Mouse (Mus musculus) spleen, postnatal 10 days (tissue): ENCODE results near the gene Olfr823.
"Not testable (repeated sequence)": the region's sequence is repeated elsewhere in the genome, so short reads cannot be mapped to it uniquely, and the experiment has no call there.

Source experiments
- DNase-seq, 2 experiments: peaks; one replicate each; pipeline ENCODE4 v3.0.0; 2021 to 2022; ENCODE audit warnings: low spot score in 2 of 2

The Olfr823 gene

GRCm38 (mm10) chr10:130115283-130115682, at the start of gene Olfr823:
Gene Olfr823, minus strand, starts transcription at chr10:130115383.
- DNase-seq: not testable (repeated sequence)

DNA sequence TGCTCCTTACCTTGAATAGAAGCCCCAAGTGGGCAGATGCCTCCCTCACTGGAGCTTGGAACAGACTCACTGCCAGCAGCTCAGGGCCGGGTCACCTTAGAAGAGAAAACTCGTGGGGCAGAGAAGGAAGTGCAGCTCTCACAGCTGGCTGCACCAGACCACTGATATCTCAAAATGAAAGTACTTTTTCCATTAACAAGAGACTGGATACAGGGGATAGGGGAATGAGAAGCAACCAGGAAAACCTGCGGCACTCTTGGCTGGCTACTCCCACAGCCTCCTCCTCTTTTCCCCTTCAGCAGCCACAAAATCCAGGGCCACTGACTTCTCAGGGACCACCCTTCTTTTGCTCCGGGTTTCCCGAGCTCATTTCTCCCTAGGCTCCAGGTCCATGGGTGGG, 28.9 kb upstream of the Olfr823 start:
- no peak for DNase-seq

DNA sequence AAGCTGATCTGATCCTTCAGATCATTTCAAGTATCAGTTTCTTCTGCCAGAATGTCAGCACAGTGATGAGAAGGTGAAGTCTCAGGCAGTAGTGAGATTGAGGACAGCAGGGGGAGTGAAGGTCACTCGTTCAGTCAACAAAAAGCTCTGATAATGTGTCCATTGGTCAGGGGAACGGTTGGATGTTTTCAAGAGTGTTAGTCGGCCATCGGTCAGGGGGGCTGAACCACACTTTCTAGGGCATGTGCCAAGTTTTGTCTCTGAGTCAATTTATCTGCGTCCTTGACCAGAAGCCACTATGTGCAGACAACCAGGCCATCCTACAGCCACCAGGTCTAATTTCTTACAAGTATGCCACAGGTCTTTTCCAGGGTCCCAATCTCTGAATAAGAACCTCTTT, 27.3 kb upstream of the Olfr823 start:
- not testable (repeated sequence) for DNase-seq

DNA sequence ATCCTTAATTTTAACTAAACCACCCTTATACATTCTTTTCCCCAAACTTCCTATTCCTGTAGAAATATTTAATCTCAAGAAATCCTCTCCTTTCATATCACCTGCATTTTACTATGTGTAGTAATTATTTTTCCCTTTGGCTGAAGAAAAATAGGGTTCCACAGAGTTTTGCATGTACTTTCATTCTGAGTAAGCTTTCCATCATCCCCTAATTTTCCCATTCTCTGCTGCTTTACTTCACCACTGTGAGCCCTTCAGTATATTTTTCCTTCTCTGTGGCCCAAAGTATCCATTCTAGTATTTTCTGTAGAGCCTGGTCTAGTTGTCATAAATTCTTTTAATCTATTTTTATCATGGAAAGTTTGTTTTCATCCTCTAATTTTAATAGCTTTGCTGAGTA, 19.6 kb upstream of the Olfr823 start:
- no peak for DNase-seq

DNA sequence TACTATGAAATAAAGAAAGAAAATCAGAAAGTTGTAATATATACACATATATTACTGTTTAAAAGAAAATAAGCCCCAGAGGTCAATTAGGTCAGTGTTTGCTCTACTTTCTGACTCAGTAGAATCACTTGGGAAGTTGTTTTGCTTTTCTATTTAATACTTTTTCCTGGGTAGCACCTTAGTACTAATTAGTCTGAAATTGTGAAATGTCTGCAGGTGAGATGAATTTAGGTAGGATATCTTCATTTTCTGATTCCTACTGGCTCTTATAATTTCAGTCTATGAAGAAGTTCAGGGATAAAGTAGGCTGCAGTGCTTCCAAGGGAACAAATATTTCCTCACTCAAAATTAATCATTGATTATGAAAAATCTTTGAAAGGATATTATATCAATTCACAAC, 14.7 kb upstream of the Olfr823 start, which contains the start of gene Olfr824:
Gene Olfr824 (minus strand): TSS at position 101 of the 400 bp plus-strand sequence.
- not testable (repeated sequence) for DNase-seq

DNA sequence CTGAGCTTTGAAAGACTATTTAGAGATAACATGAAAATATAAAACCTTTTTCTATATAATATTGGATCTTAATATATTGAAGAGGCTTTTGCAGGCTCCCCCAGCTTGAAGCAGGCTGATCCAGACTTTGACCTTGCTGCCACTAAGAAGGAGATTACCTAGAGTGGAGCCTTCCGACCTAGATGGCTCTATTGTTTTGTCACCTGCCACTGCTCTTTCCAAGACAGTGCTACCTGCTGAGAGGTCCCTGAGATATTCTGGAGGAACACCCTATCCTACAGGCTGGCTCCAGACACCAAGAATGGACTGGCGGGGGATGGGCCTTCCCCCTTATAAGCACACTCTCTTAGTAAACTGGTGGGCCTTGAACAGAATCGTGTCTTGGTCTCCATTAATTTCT, 862 bp upstream of the Olfr823 start:
- DNase-seq: not testable (repeated sequence)

DNA sequence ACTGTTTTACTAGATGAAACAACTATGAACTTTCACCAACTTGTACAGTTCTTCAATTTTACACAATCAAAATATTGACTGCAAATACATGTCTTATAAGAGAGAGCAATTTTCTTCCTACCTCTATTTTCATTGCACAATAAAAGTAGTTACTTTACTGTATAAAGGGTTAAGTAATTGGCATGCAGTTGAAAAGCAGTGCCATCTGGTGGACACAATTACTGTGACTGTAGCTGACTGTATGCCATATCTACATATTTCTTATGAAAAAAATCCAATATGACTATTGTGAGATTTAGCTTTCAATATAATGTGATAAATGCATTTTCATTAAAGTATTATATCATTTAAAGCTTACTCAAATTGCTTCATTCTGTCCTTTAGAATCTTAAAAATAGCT, 19.1 kb downstream of the Olfr823 start:
- DNase-seq: no peak

GRCm38 (mm10) chr10:130092838-130093440, 22.2 kb downstream of the Olfr823 start:
- DNase-seq: peak in 1 of 2 experiments; percentile 53

GRCm38 (mm10) chr10:130070910-130071309, 44.3 kb downstream of the Olfr823 start, which contains the start of gene Olfr822:
Gene Olfr822, plus strand, starts transcription at chr10:130071210.
- no peak for DNase-seq
